Mouse (Mus musculus): ENCODE measurements around the gene Cdh15.
A peak's percentile ranks its signal among the peaks of the same experiment; 100 is the strongest.

Gene Cdh15

GRCm38 (mm10) chr8:122847829-122848561 lies at the start of gene Cdh15:
TSS of gene Cdh15 (plus strand) at chr8:122847966.
- DNase-seq (ENCODE audit: low read depth), result peak; percentile 16

GRCm38 (mm10) chr8:122803906-122804761 lies 43.6 kb upstream of the Cdh15 start:
- DNase-seq (ENCODE audit: low read depth), result no peak

GRCm38 (mm10) chr8:122805349-122805748 lies 42.4 kb upstream of the Cdh15 start:
- no peak for DNase-seq (ENCODE audit: low read depth)

GRCm38 (mm10) chr8:122806956-122807538 lies 40.7 kb upstream of the Cdh15 start:
- DNase-seq (ENCODE audit: low read depth), result no peak

GRCm38 (mm10) chr8:122807907-122808306 lies 39.9 kb upstream of the Cdh15 start:
- DNase-seq (ENCODE audit: low read depth), result no peak

- DNase-seq (ENCODE audit: low read depth), result no peak
Measured at GRCm38 (mm10) chr8:122810376-122810775, 37.4 kb upstream of the Cdh15 start.

- no peak for DNase-seq (ENCODE audit: low read depth)
Measured at GRCm38 (mm10) chr8:122811870-122812494, 35.8 kb upstream of the Cdh15 start.

GRCm38 (mm10) chr8:122812610-122813250 lies 35.0 kb upstream of the Cdh15 start:
- DNase-seq (ENCODE audit: low read depth), result no peak

GRCm38 (mm10) chr8:122814608-122815007 lies 33.2 kb upstream of the Cdh15 start:
- no peak for DNase-seq (ENCODE audit: low read depth)

GRCm38 (mm10) chr8:122816965-122817364 lies 30.8 kb upstream of the Cdh15 start:
- no peak for DNase-seq (ENCODE audit: low read depth)

- DNase-seq (ENCODE audit: low read depth), result no peak
Measured at GRCm38 (mm10) chr8:122817724-122818496, 29.9 kb upstream of the Cdh15 start.

GRCm38 (mm10) chr8:122819776-122820175 lies 28.0 kb upstream of the Cdh15 start:
- DNase-seq (ENCODE audit: low read depth), result no peak

- DNase-seq (ENCODE audit: low read depth), result no peak
Measured at GRCm38 (mm10) chr8:122824571-122824970, 23.2 kb upstream of the Cdh15 start.

GRCm38 (mm10) chr8:122824986-122825385 lies 22.8 kb upstream of the Cdh15 start:
- no peak for DNase-seq (ENCODE audit: low read depth)

GRCm38 (mm10) chr8:122825408-122825807 lies 22.4 kb upstream of the Cdh15 start:
- no peak for DNase-seq (ENCODE audit: low read depth)

GRCm38 (mm10) chr8:122829396-122829795 lies 18.4 kb upstream of the Cdh15 start:
- no peak for DNase-seq (ENCODE audit: low read depth)

GRCm38 (mm10) chr8:122830349-122831061 lies 17.3 kb upstream of the Cdh15 start:
- peak; percentile 90 for DNase-seq (ENCODE audit: low read depth)

GRCm38 (mm10) chr8:122834416-122834815 lies 13.3 kb upstream of the Cdh15 start:
- DNase-seq (ENCODE audit: low read depth), result peak; percentile 11

GRCm38 (mm10) chr8:122834971-122835370 lies 12.8 kb upstream of the Cdh15 start:
- peak; percentile 84 for DNase-seq (ENCODE audit: low read depth)

- no peak for DNase-seq (ENCODE audit: low read depth)
Measured at GRCm38 (mm10) chr8:122836199-122836598, 11.6 kb upstream of the Cdh15 start.

Data from naive thymus-derived CD4-positive, alpha-beta T cell, adult 2 months (primary cell).